Mouse (Mus musculus): Measurements from ENCODE around the gene Rp9.

- no peak for TF ChIP-seq CTCF (IDR thresholded peaks at IDR 0.05; ENCODE audit: insufficient read depth, low read depth, low read length)
- no peak for TF ChIP-seq POLR2A (IDR thresholded peaks at IDR 0.05; ENCODE audit: insufficient read depth, low read depth, low read length)
These were observed 47.0 kb downstream of the Rp9 start for GRCm38 (mm10) chr9:22422559-22422958.
